Mouse (Mus musculus): ENCODE results near the gene Ctla4. TPM values are rescaled to one million over a fixed set of nuclear protein-coding genes. Genes with fewer than 3 reads are reported as not detected.
A peak's percentile ranks its signal among the peaks of the same experiment; 100 is the strongest.

Gene Ctla4
- total RNA-seq, 4 experiments from 2014 or later = not detected

GRCm38 (mm10) chr1:60961080-60961479, 74.3 kb downstream of the Ctla4 start:
- peak in 1 of 2 experiments; percentile 32 for DNase-seq (ENCODE audit: low spot score in 2 of 2)

- DNase-seq (ENCODE audit: low spot score in 2 of 2) = no peak
Measured at GRCm38 (mm10) chr1:60962095-60962494, 75.3 kb downstream of the Ctla4 start.

Other genes with a start within 250 kb of the Ctla4 start
- under 1 TPM; 0.26 to 0.37 (median 0.33) TPM for gene Cd28, start 170.2 kb upstream of the Ctla4 start, total RNA-seq (2022)
- gene Icos, start 90.9 kb downstream of the Ctla4 start, total RNA-seq (2022) = not detected

Measured in left cerebral cortex, adult 8-10 months (tissue).